Mouse (Mus musculus): ENCODE results near the gene Lrrc61.
A peak's percentile ranks its signal among the peaks of the same experiment; 100 is the strongest.

Gene Lrrc61

GRCm38 (mm10) chr6:48593158-48594042 is 38.8 kb downstream of the Lrrc61 start, which contains the start of the genes Repin1 and Gm44965:
Gene Repin1, plus strand, starts transcription at chr6:48593883.
Gene Gm44965, plus strand, starts transcription at chr6:48593941.
- DNase-seq (ENCODE audit: low read depth, low spot score), result peak; percentile 74
- no peaks in the 10 kb centered on the region for H3K27me3 ChIP-seq (ENCODE audit: control insufficient read depth, insufficient read depth, low read length, poor library complexity, severe bottlenecking)
- no peaks in the 10 kb centered on the region for H3K36me3 ChIP-seq (ENCODE audit: control insufficient read depth, insufficient read depth, low read length, poor library complexity, severe bottlenecking)

DNA sequence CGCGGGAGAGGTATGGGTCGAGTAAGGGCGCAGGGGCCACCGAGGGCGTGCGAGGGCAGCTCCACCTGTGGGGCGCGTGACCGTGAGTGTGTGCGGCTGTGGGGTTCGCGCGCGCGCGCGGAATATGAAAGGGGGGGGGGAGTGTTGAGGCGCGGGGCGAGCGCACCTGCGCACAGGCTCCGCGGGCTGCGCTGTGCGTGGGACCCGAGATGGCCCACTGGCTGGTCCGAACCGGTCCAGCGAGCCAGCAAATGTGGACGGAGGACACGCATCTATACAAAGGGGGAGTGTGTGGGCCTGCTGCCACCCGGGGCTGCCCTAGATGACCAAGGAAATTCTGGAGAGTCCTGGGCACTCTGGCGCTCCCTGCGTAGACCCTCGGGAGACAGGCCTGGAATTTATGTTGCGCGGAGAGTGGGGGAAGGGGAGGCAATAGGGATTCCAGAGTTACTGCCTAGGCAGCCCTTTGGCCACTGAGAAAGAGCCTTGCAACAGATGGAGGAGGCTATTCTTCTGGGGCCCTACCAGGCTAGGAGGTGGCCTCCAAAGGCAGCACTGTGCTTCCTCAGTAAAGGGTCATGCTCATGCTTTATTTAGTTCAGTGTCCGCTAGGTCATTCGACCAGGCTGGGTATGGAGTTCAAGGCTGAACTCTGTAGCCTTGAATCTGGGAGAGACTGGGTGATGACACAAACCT is 39.6 kb downstream of the Lrrc61 start:
- Histone ChIP-seq H3K36me3 (ENCODE audit: control insufficient read depth, insufficient read depth, low read length, poor library complexity, severe bottlenecking) (no peaks in the 10 kb centered on the region), H3K27me3 (ENCODE audit: control insufficient read depth, insufficient read depth, low read length, poor library complexity, severe bottlenecking) (no peaks in the 10 kb centered on the region)
- DNase-seq (ENCODE audit: low read depth, low spot score), result no peak

- Histone ChIP-seq H3K36me3 (ENCODE audit: control insufficient read depth, insufficient read depth, low read length, poor library complexity, severe bottlenecking) (no peaks in the 10 kb centered on the region), H3K27me3 (ENCODE audit: control insufficient read depth, insufficient read depth, low read length, poor library complexity, severe bottlenecking) (no peaks in the 10 kb centered on the region)
- DNase-seq (ENCODE audit: low read depth, low spot score), result no peak
Measured at GRCm38 (mm10) chr6:48595278-48595677, 40.7 kb downstream of the Lrrc61 start.

DNA sequence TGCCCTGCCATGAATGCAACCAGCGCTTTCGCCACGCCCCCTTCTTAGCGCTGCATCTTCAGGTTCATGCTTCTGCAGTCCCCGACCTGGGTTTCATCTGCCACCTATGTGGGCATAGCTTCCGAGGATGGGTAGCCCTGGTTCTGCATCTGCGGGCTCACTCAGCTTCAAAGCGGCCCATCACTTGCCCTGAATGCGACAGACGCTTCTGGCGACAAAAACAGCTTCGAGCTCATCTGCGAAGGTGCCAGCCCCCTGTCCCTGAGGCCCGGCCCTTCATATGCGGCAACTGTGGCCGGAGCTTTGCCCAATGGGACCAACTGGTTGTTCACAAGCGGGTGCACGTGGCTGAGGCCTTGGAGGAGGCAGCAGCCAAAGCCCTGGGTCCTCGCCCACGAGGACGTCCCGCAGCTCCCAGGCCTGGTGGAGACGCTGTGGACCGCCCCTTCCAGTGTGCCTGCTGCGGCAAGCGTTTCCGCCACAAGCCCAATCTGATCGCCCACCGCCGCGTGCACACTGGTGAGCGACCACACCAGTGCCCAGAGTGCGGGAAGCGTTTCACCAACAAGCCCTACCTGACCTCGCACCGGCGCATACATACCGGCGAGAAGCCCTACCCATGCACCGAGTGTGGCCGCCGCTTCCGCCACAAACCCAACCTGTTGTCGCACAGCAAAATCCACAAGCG is 42.1 kb downstream of the Lrrc61 start:
- no peaks in the 10 kb centered on the region for H3K36me3 ChIP-seq (ENCODE audit: control insufficient read depth, insufficient read depth, low read length, poor library complexity, severe bottlenecking)
- no peaks in the 10 kb centered on the region for H3K27me3 ChIP-seq (ENCODE audit: control insufficient read depth, insufficient read depth, low read length, poor library complexity, severe bottlenecking)
- no peak for DNase-seq (ENCODE audit: low read depth, low spot score)

DNA sequence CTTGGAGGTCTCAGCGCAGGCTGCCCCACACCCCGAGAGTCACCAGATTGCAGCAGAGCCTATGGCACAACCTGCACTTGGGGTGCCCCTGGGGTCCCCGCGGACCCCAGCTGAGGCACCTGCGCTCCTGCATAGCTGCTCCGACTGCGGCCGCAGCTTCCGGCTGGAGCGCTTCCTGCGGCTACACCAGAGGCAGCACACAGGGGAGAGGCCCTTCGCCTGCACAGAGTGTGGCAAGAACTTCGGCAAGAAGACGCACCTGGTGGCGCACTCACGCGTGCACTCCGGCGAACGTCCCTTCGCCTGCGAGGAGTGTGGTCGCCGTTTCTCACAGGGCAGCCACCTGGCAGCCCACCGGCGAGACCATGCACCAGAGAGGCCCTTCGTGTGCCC is 42.6 kb downstream of the Lrrc61 start:
- no peak for DNase-seq (ENCODE audit: low read depth, low spot score)
- no peaks in the 10 kb centered on the region for H3K27me3 ChIP-seq (ENCODE audit: control insufficient read depth, insufficient read depth, low read length, poor library complexity, severe bottlenecking)
- H3K36me3 ChIP-seq (ENCODE audit: control insufficient read depth, insufficient read depth, low read length, poor library complexity, severe bottlenecking), result no peaks in the 10 kb centered on the region

DNA sequence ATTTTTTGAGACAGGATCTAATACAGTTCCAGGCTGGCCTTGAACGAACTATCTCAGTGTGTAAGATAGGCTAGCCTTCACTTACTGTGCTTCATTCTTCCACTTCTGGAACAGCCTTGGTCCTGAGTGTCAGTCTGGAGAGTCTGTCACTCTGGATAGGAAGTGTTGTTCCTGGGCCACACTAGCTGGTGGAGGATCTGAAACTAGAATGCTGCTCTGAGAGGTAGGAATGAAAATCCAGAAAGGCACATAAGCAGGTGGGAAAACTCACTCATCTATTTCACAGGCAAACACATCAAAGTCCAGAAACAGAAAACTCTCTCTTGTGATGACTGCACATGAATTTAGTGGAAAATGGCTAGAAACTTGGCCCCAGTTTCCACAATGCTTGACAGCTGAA is 46.0 kb downstream of the Lrrc61 start:
- H3K36me3 ChIP-seq (ENCODE audit: control insufficient read depth, insufficient read depth, low read length, poor library complexity, severe bottlenecking), result no peaks in the 10 kb centered on the region
- H3K27me3 ChIP-seq (ENCODE audit: control insufficient read depth, insufficient read depth, low read length, poor library complexity, severe bottlenecking), result no peaks in the 10 kb centered on the region
- no peak for DNase-seq (ENCODE audit: low read depth, low spot score)

DNA sequence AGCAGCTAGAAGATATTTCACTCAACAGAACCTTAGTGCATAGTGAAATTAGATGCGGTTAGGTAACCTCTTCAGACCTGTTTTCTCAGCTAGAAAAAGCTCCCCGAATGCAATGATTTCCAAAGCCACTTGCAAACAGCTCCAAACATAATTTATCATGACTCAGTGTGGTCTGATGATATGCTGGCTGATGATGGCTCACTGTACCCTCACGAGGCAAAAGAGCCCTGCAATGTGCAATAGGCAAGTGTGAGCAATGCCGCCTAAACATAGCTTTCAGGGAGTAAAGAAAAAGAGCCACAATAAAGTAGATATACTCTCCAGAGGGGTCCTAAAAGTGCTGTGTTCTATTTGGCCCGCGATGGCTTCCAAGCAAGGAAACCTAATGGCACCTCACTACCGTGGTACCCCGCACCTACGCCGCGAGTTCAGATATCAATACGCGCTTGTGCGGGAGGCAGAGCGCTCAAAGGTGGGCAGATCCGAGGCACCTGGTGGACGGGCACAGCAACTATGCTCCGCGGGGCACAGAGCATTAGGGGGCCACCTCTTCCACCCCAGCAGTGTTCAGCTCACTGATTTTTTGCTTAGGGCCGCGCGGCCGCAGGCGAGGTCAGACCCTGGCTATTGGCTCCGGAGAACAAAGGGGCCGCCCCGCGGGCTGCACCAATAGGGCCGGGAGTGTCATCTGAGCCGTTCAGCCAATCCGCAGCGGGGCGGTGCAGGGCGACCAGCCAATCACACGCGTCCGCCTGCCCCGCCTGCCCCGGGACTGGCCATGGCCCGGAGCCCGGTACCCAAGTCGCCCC is 46.9 kb downstream of the Lrrc61 start, which contains the start of gene Zfp775:
TSS of gene Zfp775 (plus strand) at position 793 of the 809 bp plus-strand sequence.
- no peaks in the 10 kb centered on the region for H3K27me3 ChIP-seq (ENCODE audit: control insufficient read depth, insufficient read depth, low read length, poor library complexity, severe bottlenecking)
- DNase-seq (ENCODE audit: low read depth, low spot score), result peak; percentile 93
- H3K36me3 ChIP-seq (ENCODE audit: control insufficient read depth, insufficient read depth, low read length, poor library complexity, severe bottlenecking), result no peaks in the 10 kb centered on the region

DNA sequence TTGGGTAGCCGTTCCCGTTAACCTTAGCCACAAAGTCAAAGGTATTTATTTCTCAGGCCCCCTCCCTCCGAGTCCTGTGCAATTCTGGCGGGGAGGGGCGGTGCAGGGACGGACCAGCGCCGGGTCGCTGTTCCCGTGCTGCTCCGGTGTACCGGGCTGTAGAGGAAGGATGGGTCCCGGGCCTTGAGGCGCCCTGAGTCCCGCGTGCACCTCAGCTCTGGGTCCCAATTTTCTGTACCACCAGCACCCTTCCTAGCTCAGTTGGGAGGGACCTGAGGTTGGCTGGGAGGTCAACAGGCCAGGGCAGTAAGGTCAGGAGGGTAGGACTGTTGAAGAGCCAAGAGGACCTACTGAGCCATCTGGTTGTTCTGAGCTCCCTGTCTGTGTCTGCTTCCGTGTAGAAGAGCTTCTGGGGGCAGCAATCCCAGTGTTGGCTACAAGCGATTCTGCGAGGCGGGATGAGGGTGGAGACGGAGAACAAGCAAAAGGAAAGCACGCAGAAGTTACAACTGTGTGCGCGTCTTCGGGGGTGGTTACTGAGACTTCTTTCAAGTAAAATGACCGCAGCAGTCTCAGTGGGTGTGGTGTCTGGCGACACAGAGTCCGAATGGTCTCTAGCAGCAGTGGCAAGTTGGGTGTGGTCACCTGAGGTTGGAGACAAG is 47.6 kb downstream of the Lrrc61 start:
- H3K27me3 ChIP-seq (ENCODE audit: control insufficient read depth, insufficient read depth, low read length, poor library complexity, severe bottlenecking), result no peaks in the 10 kb centered on the region
- no peak for DNase-seq (ENCODE audit: low read depth, low spot score)

DNA sequence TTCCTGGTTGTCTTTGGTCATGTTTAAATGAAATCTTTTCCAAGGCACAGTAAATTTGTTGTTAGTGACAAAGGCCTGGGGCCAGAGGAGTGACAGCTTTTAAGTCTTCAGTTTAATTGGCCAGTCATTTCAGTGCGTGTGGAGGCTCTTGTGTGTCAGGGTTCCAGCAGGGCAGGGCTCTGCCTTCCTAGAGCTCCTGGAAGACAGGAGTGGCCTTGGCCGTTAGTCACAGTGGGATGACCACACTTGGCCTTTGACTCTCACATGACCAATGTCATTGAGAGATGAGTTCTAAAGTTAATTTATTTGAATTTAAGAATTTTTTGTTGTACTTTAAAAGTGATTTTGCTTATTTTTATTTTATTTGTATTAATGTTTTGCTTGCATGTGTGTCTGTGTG is 53.5 kb downstream of the Lrrc61 start:
- Histone ChIP-seq H3K36me3 (ENCODE audit: control insufficient read depth, insufficient read depth, low read length, poor library complexity, severe bottlenecking) (no peaks in the 10 kb centered on the region; the same call in 1 of the 2 replicates), H3K27me3 (ENCODE audit: control insufficient read depth, insufficient read depth, low read length, poor library complexity, severe bottlenecking) (no peaks in the 10 kb centered on the region)
- no peak for DNase-seq (ENCODE audit: low read depth, low spot score)

More for the DNA sequence above, 47.6 kb downstream of the Lrrc61 start:
- no peaks in the 10 kb centered on the region for H3K36me3 ChIP-seq (ENCODE audit: control insufficient read depth, insufficient read depth, low read length, poor library complexity, severe bottlenecking)

DNA sequence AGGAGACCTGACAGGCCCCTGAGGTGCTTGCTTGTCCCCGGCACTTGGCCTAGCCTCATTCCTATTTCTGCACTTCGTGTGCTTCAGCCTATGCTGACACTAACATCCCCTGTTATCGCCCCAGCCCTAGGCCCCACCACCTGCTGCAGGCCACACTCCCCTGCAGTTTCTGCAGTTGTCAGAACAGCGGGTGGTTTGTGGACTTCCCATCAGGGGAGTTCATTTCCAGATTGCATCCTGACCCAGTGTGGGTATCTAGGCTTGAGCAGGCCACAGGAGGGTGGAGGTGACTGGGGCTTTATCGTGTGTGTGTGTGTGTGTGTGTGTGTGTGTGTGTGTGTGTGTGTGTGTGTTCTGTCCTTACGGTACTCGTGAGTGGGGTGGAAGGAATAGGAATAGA is 54.9 kb downstream of the Lrrc61 start:
- no peak for DNase-seq (ENCODE audit: low read depth, low spot score)
- no peaks in the 10 kb centered on the region for H3K27me3 ChIP-seq (ENCODE audit: control insufficient read depth, insufficient read depth, low read length, poor library complexity, severe bottlenecking)

GRCm38 (mm10) chr6:48610657-48611056 is 56.1 kb downstream of the Lrrc61 start:
- H3K36me3 ChIP-seq (ENCODE audit: control insufficient read depth, insufficient read depth, low read length, poor library complexity, severe bottlenecking), result peaks cover 1% of the 10 kb centered on the region; the same call in 1 of the 2 replicates
- no peaks in the 10 kb centered on the region for H3K27me3 ChIP-seq (ENCODE audit: control insufficient read depth, insufficient read depth, low read length, poor library complexity, severe bottlenecking)
- no peak for DNase-seq (ENCODE audit: low read depth, low spot score)

More for the DNA sequence above, 54.9 kb downstream of the Lrrc61 start:
- H3K36me3 ChIP-seq (ENCODE audit: control insufficient read depth, insufficient read depth, low read length, poor library complexity, severe bottlenecking), result peaks cover 1% of the 10 kb centered on the region; the same call in 1 of the 2 replicates

DNA sequence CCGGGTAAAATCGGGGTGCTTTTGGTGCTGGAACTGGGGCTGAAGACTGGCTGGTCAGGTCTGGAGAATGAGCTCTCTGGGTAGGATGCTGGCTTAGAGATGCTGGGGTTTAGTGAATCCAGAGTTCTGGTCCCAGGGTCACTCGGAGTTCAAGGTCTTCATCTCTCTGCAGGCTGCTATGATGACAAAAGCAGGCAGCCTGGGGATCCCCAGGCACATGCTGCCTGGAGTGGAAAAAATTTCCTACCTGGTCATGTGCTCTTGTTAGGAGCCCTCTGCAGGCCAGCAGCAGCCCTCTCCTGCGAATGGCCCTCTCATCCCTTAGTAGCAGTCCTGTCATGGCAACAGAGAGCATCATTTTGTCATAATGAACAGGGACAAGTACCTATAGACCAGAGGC is 58.9 kb downstream of the Lrrc61 start:
- no peak for DNase-seq (ENCODE audit: low read depth, low spot score)
- Histone ChIP-seq H3K27me3 (ENCODE audit: control insufficient read depth, insufficient read depth, low read length, poor library complexity, severe bottlenecking) (no peaks in the 10 kb centered on the region), H3K36me3 (ENCODE audit: control insufficient read depth, insufficient read depth, low read length, poor library complexity, severe bottlenecking) (peaks cover 1% of the 10 kb centered on the region; the same call in 1 of the 2 replicates)

DNA sequence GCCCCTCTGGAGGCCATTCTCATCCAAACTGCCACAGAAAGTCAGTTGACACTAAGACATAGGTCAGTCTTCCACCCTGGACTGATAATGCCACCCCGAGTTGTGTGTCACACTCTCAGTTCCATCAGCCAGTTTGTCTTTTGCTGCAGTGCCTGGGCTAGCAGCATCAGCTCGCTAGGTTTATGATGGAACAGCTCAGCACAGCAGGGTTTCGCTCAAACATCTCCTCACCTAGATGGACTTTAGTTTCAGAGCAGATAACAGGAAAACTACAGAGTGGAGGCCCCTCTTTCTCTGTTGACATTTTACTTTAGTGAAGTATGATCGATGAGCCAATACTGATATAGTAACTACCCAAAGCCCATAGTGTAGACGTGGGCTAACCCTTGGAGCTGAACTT is 60.2 kb downstream of the Lrrc61 start:
- Histone ChIP-seq H3K27me3 (ENCODE audit: control insufficient read depth, insufficient read depth, low read length, poor library complexity, severe bottlenecking) (no peaks in the 10 kb centered on the region), H3K36me3 (ENCODE audit: control insufficient read depth, insufficient read depth, low read length, poor library complexity, severe bottlenecking) (peaks cover 1% of the 10 kb centered on the region; the same call in 1 of the 2 replicates)
- no peak for DNase-seq (ENCODE audit: low read depth, low spot score)
